Mouse (Mus musculus) forebrain, embryonic 13.5 days (tissue): ENCODE measurements around the gene Ulbp1. TPM values are rescaled to one million over a fixed set of nuclear protein-coding genes. Genes with fewer than 3 reads are reported as not detected.
A peak's percentile ranks its signal among the peaks of the same experiment; 100 is the strongest.
"Not testable (repeated sequence)": the region's sequence is repeated elsewhere in the genome, so short reads cannot be mapped to it uniquely, and the experiment has no call there.

Source experiments
- ATAC-seq: fragments of 200-750 bp; cut with Nextera tagmentation; 2 replicates; pipeline ENCODE4 v1.8.0; 2017
- H3K27ac ChIP-seq: fragments of 300-500 bp; sonication (generic); 2 replicates; pipeline ENCODE4 v1.5.1; 2015; ENCODE audit warnings: inconsistent platforms, mild to moderate bottlenecking, moderate library complexity
- H3K27me3 ChIP-seq: fragments of 300-500 bp; sonication (generic); 2 replicates; pipeline ENCODE4 v1.6.1; 2015; ENCODE audit warnings: mild to moderate bottlenecking, inconsistent platforms
- H3K36me3 ChIP-seq: fragments of 300-500 bp; sonication (generic); 2 replicates; pipeline ENCODE4 v1.6.1; 2015; ENCODE audit warnings: mild to moderate bottlenecking, inconsistent platforms; ENCODE audit not compliant: poor library complexity, severe bottlenecking
- H3K4me1 ChIP-seq: fragments of 300-500 bp; sonication (generic); 2 replicates; pipeline ENCODE4 v1.6.1; 2015; ENCODE audit warnings: inconsistent platforms
- H3K4me2 ChIP-seq: fragments of 300-500 bp; sonication (generic); 2 replicates; pipeline ENCODE4 v1.6.1; 2015; ENCODE audit warnings: inconsistent platforms, mild to moderate bottlenecking, moderate library complexity
- H3K4me3 ChIP-seq: fragments of 300-500 bp; sonication (generic); 2 replicates; pipeline ENCODE4 v1.5.1; 2015; ENCODE audit warnings: mild to moderate bottlenecking, inconsistent platforms
- H3K9ac ChIP-seq: fragments of 300-500 bp; sonication (generic); 2 replicates; pipeline ENCODE4 v1.6.1; 2015; ENCODE audit warnings: mild to moderate bottlenecking, inconsistent platforms
- H3K9me3 ChIP-seq: fragments of 300-500 bp; sonication (generic); replicated peaks from 2 replicates; pipeline ENCODE4 v1.6.1; 2016; ENCODE audit warnings: inconsistent platforms
- WGBS: fragments of 180-500 bp; shearing (Covaris S2); methylation state at CpG from one replicate; pipeline ENCODE4 v1.1.7; 2015; 5-methylcytosine and 5-hydroxymethylcytosine counted together
- polyA plus RNA-seq: library from polyadenylated mRNA; unstranded; fragments of >200 nt; fragmentation: Nextera tagmentation; extraction: Ambion mirVana; gene quantifications from 2 replicates; pipeline ENCODE4 v1.2.1, GENCODE M21; 2015

The Ulbp1 gene
- polyA plus RNA-seq, result 0.62 and 0.71 TPM in 2 replicates

DNA sequence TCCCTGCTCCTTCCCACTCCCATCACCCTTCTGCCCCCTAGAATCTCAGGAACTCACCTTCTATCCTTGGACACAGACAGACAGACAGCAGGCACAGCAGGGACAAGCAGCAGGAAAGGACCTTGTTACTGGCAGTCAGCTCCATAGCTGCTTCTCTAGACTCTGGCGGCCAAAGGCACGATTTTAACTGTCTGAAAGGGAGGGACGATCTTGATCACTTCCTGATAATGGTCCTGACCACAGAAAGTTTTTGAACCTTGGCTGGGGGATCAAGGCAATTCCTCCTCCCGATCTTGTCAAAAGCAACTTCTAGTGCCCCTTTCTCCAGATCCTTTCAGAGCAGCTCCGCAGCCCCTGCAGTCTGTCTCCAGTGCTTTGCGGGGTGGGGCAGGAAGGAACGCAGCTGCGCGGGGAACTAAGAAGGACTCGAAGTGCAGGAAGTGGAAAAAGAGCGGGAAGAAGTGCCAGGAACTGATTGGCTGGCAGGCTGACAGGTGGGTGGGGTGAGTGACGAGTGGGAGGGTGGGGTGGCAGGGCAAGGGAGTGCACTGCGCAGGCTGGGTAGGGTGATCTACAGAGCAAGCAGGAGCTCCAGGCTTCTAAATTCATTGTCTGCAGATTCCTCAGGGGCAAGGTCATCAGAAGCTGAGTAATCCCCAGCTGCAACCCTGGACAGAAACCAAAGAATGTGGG is at the start of gene Ulbp1:
TSS of gene Ulbp1 (minus strand) at position 442 of the 693 bp plus-strand sequence.
- no peak within 1 kb of the TSS for H3K4me3 ChIP-seq
- H3K9me3 ChIP-seq, result no peaks in the 10 kb centered on the region
- WGBS, result 73% methylated on average over 13 of the region's 13 CpGs
- no peak within 1 kb of the TSS for H3K27ac ChIP-seq
- no peaks in the 10 kb centered on the region for H3K27me3 ChIP-seq
- ATAC-seq, result no peak
- no peak within 1 kb of the TSS for H3K9ac ChIP-seq
- 0 out of 2 replicates have a peak, but pooled peaks cover 4% of the 10 kb centered on the region for H3K4me1 ChIP-seq
- no peaks in the 10 kb centered on the region for H3K36me3 ChIP-seq
- no peak within 1 kb of the TSS for H3K4me2 ChIP-seq

DNA sequence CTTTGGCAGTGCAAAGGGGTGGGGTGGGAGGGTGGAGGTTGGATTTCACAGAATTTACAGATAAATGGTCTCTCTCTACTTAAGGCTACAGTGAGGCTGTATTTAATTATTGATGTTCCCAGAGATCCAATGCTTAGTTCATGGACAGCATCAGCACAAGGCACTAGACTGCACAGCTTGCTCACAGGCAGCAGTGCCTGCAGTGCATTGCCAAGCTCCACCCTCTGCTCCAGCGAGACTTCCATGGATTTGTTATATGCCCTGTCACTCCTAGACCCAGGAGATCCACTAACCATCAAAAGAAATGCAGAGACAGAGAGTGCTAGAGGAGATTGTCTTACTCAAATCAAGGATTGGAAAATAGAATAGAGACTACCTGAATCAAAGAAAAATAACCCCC is 24.7 kb upstream of the Ulbp1 start:
- WGBS, result 30% methylated on average over 1 of the region's 1 CpGs
- peak; percentile 50; the same call in 1 of the 2 replicates for ATAC-seq
- not testable (repeated sequence) for H3K36me3 ChIP-seq

DNA sequence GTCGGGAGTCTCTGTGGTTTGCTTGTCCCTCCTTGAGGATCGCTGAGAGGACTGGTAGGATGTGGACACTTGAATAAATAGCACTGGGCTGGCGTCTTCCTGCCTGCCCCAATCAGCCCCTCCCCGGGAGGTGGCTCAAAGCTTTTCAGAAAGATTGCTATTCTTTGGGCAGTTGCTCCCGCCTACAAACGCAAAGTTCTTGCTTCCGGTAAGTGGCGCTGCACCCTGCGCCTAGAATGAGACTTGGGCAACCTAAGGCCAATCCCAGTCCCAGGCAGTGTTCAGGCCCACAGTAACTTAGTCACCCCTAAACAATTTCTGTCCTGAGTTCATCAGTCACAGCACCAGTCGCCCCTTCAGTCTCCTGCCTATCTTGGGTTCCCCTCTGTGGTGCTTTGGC is 18.9 kb upstream of the Ulbp1 start:
- not testable (repeated sequence) for H3K27ac ChIP-seq, ATAC-seq, H3K36me3 ChIP-seq, H3K4me3 ChIP-seq, H3K9ac ChIP-seq, H3K9me3 ChIP-seq, H3K27me3 ChIP-seq, H3K4me1 ChIP-seq
- H3K4me2 ChIP-seq, result peak overlapping the region; percentile 35
- 3% methylated on average over 10 of the region's 10 CpGs for WGBS

More for the DNA sequence above, 24.7 kb upstream of the Ulbp1 start:
- H3K4me3 ChIP-seq, H3K27ac ChIP-seq, H3K9ac ChIP-seq, H3K4me2 ChIP-seq, H3K27me3 ChIP-seq, H3K4me1 ChIP-seq, H3K9me3 ChIP-seq: not testable (repeated sequence)

DNA sequence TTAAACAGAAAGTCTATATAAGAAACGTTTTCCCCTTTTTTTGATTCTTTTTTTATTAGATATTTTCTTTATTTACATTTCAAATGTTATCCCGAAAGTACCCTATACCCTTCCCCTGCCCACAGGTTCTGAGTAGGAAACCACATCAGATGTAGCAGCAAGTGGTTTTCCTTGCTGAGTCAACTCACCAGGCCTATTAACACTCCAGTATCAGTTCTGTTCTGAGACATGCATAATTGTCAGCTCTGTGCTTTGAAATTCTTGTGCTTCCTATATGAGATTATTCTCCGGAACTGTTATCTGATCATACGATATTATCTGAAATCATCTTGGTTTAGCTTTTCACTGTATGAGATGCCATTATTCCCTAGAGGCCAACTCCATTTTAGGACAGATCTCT is 10.2 kb upstream of the Ulbp1 start:
- H3K4me2 ChIP-seq, result no peak overlapping the region
- no peak overlapping the region for H3K9ac ChIP-seq
- 68% methylated on average over 4 of the region's 4 CpGs for WGBS
- H3K4me1 ChIP-seq, result no peaks in the 10 kb centered on the region
- ATAC-seq, result no peak
- no peaks in the 10 kb centered on the region for H3K36me3 ChIP-seq
- H3K9me3 ChIP-seq, result no peaks in the 10 kb centered on the region
- no peaks in the 10 kb centered on the region for H3K27me3 ChIP-seq
- no peak overlapping the region for H3K4me3 ChIP-seq
- H3K27ac ChIP-seq, result no peak overlapping the region

DNA sequence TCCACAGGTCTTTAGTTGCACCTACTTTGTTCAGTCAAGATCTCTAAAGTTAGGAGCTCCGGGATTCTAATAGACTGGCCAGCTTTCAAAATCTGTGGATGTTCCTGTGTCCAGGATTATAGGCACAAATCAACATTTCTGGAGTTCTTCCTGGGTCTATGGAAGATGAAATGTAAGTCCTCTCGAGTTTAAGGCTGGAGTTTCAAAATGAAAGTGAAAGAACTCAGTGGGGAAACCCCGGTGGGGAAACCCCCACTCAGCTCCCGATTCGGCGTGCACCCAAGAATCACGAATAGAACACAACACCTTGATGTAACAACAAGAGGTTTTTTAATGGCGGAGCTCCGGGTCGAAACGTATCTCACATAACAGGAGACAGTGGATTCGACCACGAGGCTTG is 787 bp upstream of the Ulbp1 start:
- H3K4me1 ChIP-seq, H3K4me2 ChIP-seq, H3K4me3 ChIP-seq, ATAC-seq, H3K36me3 ChIP-seq, H3K9me3 ChIP-seq, H3K27me3 ChIP-seq, H3K9ac ChIP-seq, H3K27ac ChIP-seq: not testable (repeated sequence)
- 93% methylated on average over 7 of the region's 13 CpGs for WGBS

DNA sequence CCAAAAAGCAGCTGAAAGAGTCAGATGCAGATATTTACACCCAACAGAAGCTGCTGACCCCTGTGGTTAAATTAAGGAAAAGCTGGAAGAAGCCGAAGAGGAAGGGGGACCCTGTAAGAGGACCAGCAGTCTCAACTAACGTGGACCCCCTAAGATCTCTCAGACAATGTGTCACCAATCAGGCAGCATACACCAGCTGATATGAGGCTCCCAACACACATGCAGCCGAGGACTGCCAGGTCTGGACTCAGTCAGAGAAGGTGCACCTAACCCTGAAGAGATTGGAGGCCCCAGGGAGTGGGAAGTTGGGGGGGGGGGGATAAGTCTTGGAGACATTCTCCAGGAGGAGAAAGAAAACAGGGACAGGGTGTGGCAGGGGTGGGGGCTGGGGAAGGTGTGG is 1.8 kb downstream of the Ulbp1 start:
- 75% methylated on average over 3 of the region's 3 CpGs for WGBS
- ATAC-seq, result no peak
- H3K9me3 ChIP-seq, result no peaks in the 10 kb centered on the region

DNA sequence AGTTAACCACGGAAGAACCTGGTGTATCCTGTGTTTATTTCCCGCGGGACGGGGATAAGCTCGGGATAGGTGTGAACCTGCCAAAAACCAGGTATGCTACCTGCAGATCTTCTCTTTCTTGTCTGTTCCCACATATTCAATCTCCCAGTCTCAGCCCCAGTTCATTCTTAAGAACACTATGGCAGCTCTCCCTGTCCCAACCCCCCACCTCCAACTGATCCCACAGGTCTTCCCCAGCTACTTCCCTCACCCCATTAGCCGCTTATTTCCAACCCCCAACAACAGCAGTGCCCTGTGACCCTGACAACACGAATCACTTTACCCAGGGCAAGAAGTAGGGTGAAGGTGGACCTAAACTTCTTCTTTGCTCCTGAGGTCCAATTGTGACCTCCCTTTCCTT is 3.0 kb downstream of the Ulbp1 start:
- no peaks in the 10 kb centered on the region for H3K9me3 ChIP-seq
- 0 out of 2 replicates have a peak, but pooled peaks cover 4% of the 10 kb centered on the region for H3K4me1 ChIP-seq
- H3K9ac ChIP-seq, result no peak overlapping the region
- H3K4me2 ChIP-seq, result peak overlapping the region; percentile 49
- H3K27me3 ChIP-seq, result no peaks in the 10 kb centered on the region
- peak overlapping the region; percentile 13 for H3K4me3 ChIP-seq
- 12% methylated on average over 7 of the region's 7 CpGs for WGBS
- no peaks in the 10 kb centered on the region for H3K36me3 ChIP-seq
- no peak overlapping the region for H3K27ac ChIP-seq
- peak; percentile 50; the same call in 1 of the 2 replicates for ATAC-seq

More for the DNA sequence above, 1.8 kb downstream of the Ulbp1 start:
- H3K9ac ChIP-seq, result no peak overlapping the region
- 0 out of 2 replicates have a peak, but pooled peaks cover 4% of the 10 kb centered on the region for H3K4me1 ChIP-seq
- no peaks in the 10 kb centered on the region for H3K36me3 ChIP-seq
- no peak overlapping the region for H3K4me2 ChIP-seq
- no peak overlapping the region for H3K4me3 ChIP-seq
- H3K27me3 ChIP-seq, result no peaks in the 10 kb centered on the region
- H3K27ac ChIP-seq, result no peak overlapping the region

DNA sequence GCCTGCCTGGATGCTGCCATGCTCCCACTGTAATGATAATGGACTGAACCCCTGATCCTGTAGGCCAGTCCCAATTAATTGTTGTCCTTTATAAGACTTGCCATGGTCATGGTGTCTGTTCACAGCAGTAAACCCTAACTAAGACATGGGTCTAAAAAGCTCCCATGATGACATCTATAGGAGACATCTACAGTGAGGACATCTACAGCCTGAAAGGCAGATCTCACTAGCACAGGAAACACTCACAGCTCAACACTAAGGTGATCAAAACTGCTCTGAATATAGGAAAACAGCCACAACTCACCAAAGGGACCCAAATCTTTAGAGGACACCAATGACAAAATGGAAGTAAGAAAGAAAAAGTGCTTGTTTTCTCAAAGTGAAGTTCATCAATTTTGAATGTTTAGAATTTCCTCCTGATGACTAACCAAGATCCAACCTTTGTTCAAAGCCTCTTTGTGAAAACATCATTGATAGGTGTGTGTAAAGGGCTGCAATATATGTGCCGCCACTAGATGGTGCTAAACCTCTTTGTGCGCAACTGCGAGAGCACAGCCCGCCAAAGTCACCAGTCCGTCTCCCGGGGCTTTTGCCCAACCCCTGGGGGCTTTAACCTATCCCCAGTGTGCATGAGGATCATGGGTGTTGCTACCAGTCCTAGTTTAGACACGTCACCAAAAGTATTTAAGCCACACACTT is 3.6 kb downstream of the Ulbp1 start:
- peak; percentile 70; the same call in 1 of the 2 replicates for ATAC-seq
- not testable (repeated sequence) for H3K27ac ChIP-seq, H3K27me3 ChIP-seq, H3K4me1 ChIP-seq, H3K9me3 ChIP-seq, H3K36me3 ChIP-seq, H3K9ac ChIP-seq
- peak overlapping the region; percentile 13 for H3K4me3 ChIP-seq
- under 1% methylated on average over 7 of the region's 7 CpGs for WGBS
- peak overlapping the region; percentile 49 for H3K4me2 ChIP-seq

DNA sequence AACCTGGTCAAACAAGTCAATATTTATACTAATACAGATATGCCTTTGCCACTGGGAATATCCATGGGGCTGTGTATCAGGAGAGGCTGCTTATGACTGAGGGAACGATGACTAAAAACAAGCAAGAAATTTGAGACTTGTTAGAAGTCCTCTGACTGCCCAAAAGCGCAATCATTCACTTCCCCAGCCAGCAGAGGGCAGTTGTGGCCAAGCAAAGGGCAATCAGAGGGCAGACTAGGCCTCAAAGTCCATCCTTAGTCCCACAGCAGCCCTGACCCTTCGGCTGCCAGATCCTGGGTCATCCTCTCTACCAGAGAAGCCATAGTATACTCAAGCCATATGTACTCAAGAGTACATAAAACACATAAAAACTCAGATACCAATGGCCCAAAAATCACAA is 11.4 kb downstream of the Ulbp1 start:
- H3K9me3 ChIP-seq, result peaks cover 6% of the 10 kb centered on the region; the same call in 1 of the 2 replicates
- H3K4me2 ChIP-seq, result no peak overlapping the region
- 51% methylated on average over 3 of the region's 3 CpGs for WGBS
- H3K4me1 ChIP-seq, result no peaks in the 10 kb centered on the region
- H3K27me3 ChIP-seq, result no peaks in the 10 kb centered on the region
- no peak overlapping the region for H3K9ac ChIP-seq
- no peak overlapping the region for H3K27ac ChIP-seq
- H3K36me3 ChIP-seq, result no peaks in the 10 kb centered on the region
- ATAC-seq, result no peak
- no peak overlapping the region for H3K4me3 ChIP-seq

DNA sequence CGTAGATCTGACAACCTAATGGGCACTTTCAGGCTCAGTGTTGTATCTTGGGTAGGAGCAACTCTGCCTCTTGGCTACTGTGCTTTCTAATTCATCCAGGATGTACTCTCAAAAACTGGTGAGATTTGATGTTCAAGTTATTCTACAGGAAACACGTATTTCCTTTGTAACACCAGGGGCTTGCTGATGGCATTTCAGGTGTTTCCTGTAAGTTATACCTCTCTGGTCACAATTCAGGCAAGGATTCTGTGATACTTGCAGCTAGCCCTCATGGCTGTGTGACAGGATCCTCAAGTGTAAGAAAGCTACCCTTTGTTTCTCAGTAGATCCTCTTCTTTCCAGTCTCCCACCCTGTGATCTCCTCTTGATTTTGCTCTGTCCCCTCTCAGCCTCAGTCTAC is 34.5 kb downstream of the Ulbp1 start:
- 79% methylated on average over 2 of the region's 2 CpGs for WGBS
- H3K4me1 ChIP-seq, result no peaks in the 10 kb centered on the region

DNA sequence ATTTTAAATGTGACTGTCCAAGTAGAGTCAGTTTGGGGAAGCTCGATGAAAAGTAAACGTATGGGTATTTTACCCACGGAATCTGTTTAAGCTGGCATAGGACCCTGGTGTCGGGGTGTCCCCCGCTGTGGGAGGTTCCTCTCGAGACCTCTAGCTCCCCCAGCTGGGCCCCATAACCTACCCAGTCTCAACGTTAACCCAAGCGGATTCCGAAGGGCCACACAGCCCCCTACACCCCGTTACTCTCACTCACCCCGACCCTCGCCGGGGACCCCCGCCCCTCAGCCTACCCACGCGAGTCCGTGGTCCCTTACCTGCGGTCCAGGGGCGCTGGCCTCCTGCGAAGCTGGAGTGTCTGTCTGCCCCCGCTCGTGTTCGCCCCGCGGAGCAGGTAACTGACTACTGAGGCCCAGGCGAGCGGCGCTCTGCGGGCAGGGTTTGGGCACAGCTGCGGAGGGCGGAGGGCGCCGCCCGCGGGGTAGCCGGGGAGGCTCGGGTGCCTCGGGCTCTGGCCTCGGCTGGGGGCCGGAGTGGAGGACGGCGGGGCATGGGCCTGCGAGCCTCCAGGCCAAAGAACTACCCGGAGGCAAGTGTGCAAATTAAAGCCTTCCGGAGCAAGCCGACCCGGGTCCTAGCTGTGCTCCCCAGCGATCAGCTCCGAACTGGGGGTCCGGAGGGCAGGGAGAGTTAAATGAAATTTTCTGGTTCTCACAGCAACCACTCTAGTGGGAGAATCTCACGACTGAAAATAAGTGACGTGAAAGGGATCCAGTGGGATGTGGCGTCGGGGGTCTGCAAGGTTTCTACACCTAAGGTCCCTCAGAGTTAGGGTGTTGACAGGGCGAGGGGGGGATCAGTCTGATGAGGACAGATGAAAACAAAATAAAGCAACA is 80.0 kb downstream of the Ulbp1 start:
- H3K9ac ChIP-seq, result no peak overlapping the region
- peaks cover 46% of the 10 kb centered on the region for H3K27me3 ChIP-seq
- H3K4me2 ChIP-seq, result peak overlapping the region; percentile 99
- H3K36me3 ChIP-seq, result no peaks in the 10 kb centered on the region
- ATAC-seq, result peak; percentile 23; the same call in 1 of the 2 replicates
- peak overlapping the region; percentile 61 for H3K4me3 ChIP-seq
- 6% methylated on average over 55 of the region's 55 CpGs for WGBS
- H3K27ac ChIP-seq, result no peak overlapping the region
- H3K4me1 ChIP-seq, result peaks cover 22% of the 10 kb centered on the region
- no peaks in the 10 kb centered on the region for H3K9me3 ChIP-seq

More for the DNA sequence above, 34.5 kb downstream of the Ulbp1 start:
- H3K9ac ChIP-seq, result no peak overlapping the region
- H3K4me3 ChIP-seq, result no peak overlapping the region
- no peaks in the 10 kb centered on the region for H3K27me3 ChIP-seq
- no peak overlapping the region for H3K4me2 ChIP-seq
- H3K36me3 ChIP-seq, result no peaks in the 10 kb centered on the region
- H3K27ac ChIP-seq, result no peak overlapping the region
- no peaks in the 10 kb centered on the region for H3K9me3 ChIP-seq
- ATAC-seq, result no peak
